In genomic region chr2:120544732-120545131, GRCm38 (mm10) we compare ENCODE assay signal across 25 mouse cellular contexts. TPM values are rescaled to one million over a fixed set of nuclear protein-coding genes. Genes with fewer than 3 reads are reported as not detected.
DNase-seq lines count a peak whose midpoint lies in the region; ATAC-seq and TF ChIP-seq lines count a peak whose summit lies in the region.
"Had no signal": no experiment of that assay in that cellular context is flagged by ENCODE, and none has a peak within 500 bp of the region (broad histone marks: within the 10 kb centered on the region; RNA-seq: fewer than 3 reads in every experiment).

No protein-coding gene starts in this region.

- 92% methylated on average over 2 of the region's 2 CpGs for WGBS in heart, embryonic 10.5 days

- peaks cover 47% of the 10 kb centered on the region for H3K36me3 ChIP-seq in heart, embryonic 10.5 days

- ATAC-seq in granulocyte monocyte progenitor cell, adult 5-6 weeks (replicated peaks; ENCODE audit: poor library complexity, severe bottlenecking): peak; percentile 77
- peak; percentile 50; the same call in 1 of the 2 replicates for ATAC-seq in megakaryocyte progenitor cell, adult 5-6 weeks (replicated peaks; ENCODE audit: poor library complexity)
- ATAC-seq: activated CD4-positive, CD25-positive, alpha-beta regulatory T cell, adult 4 months; CD4-positive, CD25-positive, alpha-beta regulatory T cell, adult 4 months; forebrain, embryonic 13.5 days; forebrain, embryonic 15.5 days; forebrain, postnatal 0 days; Patski had no signal

- H3K27me3 ChIP-seq in heart, embryonic 10.5 days (ENCODE audit: insufficient read depth, poor library complexity, severe bottlenecking): no peaks in the 10 kb centered on the region
- H3K27me3 ChIP-seq: CH12.LX; embryonic facial prominence, embryonic 12.5 days; forebrain, embryonic 13.5 days; forebrain, embryonic 15.5 days; Patski had no signal

- intact Hi-C loops in left cerebral cortex, adult 2 months (cut with DNase I): loop anchor here (5.0 kb wide), 2 partner anchors 43 to 63 kb away; partner anchors contain the start of genes Haus2 and Lrrc57

- no peaks in the 10 kb centered on the region for H3K9me3 ChIP-seq in heart, embryonic 10.5 days
- H3K9me3 ChIP-seq: embryonic facial prominence, embryonic 10.5 days; embryonic facial prominence, embryonic 12.5 days; forebrain, embryonic 13.5 days; forebrain, embryonic 15.5 days; G1E had no signal

- peaks cover 5% of the 10 kb centered on the region for H3K4me1 ChIP-seq in heart, embryonic 10.5 days
- H3K4me1 ChIP-seq: embryonic facial prominence, embryonic 10.5 days had no signal

- TF ChIP-seq CTCF in left cerebral cortex, adult 2 months (IDR thresholded peaks at IDR 0.05): no peak

- no peak overlapping the region for H3K4me3 ChIP-seq in heart, embryonic 10.5 days
- H3K4me3 ChIP-seq in left cerebral cortex, adult 2 months: no peak overlapping the region
- H3K4me3 ChIP-seq: embryonic facial prominence, embryonic 10.5 days; embryonic facial prominence, embryonic 12.5 days; forebrain, embryonic 13.5 days; forebrain, embryonic 15.5 days had no signal

- H3K27ac ChIP-seq in heart, embryonic 10.5 days: no peak overlapping the region
- H3K27ac ChIP-seq in left cerebral cortex, adult 2 months: no peak overlapping the region
- H3K27ac ChIP-seq: embryonic facial prominence, embryonic 10.5 days; embryonic facial prominence, embryonic 12.5 days; forebrain, embryonic 13.5 days; forebrain, embryonic 15.5 days had no signal

- DNase-seq in heart, adult 11 months: peak; percentile 29
- no peak for DNase-seq in heart, embryonic 10.5 days (ENCODE audit: low spot score)
- no peak for DNase-seq in left cerebral cortex, adult 2 months (ENCODE audit: extremely low spot score in 1 of 2, low spot score in 2 of 2)
- DNase-seq in right cerebral cortex, postnatal 4 days: no peak
- DNase-seq: adrenal gland, adult 8-10 months; adrenal gland, postnatal 14 days; adrenal gland, postnatal 36 days; B cell, adult 2 months; cerebellum, adult 11-12 months; cerebellum, adult 8-10 months; cerebellum, adult 9-11 months; cerebellum, postnatal 14 days; cerebellum, postnatal 36 days; forebrain, postnatal 0 days had no signal

RNA-seq across cellular contexts. Expression of gene Zfp106, which starts 18.9 kb away (rescaled TPM):
- polyA plus RNA-seq in heart, embryonic 10.5 days (2016; fragmentation: Nextera tagmentation; extraction: Ambion mirVana): 59.7 and 64.8 TPM in 2 replicates
- total RNA-seq in granulocyte monocyte progenitor cell, adult 5-6 weeks (2014; fragmentation: Nextera tagmentation): 110 and 113 TPM in 2 replicates
- 139 and 142 TPM in 2 replicates for total RNA-seq in granulocyte monocyte progenitor cell, adult 5-6 weeks (2017)
- 89.6 and 117 TPM in 2 replicates for total RNA-seq in megakaryocyte progenitor cell, adult 5-6 weeks (2015)
- total RNA-seq in megakaryocyte progenitor cell, adult 5-6 weeks (2017): 91.5 and 94.4 TPM in 2 replicates
- 100 to 1,000 TPM; 169 to 182 TPM for total RNA-seq in left cerebral cortex, adult 2 months (2021)

RNA-seq across cellular contexts. Expression of gene Snap23, which starts 22.7 kb away (rescaled TPM):
- polyA plus RNA-seq in heart, embryonic 10.5 days (2016; fragmentation: Nextera tagmentation; extraction: Ambion mirVana): 65.7 and 66.3 TPM in 2 replicates
- 51.2 and 56.5 TPM in 2 replicates for total RNA-seq in granulocyte monocyte progenitor cell, adult 5-6 weeks (2014; fragmentation: Nextera tagmentation)
- 92.1 and 119 TPM in 2 replicates for total RNA-seq in granulocyte monocyte progenitor cell, adult 5-6 weeks (2017)
- 63.4 and 64.3 TPM in 2 replicates for total RNA-seq in megakaryocyte progenitor cell, adult 5-6 weeks (2015)
- total RNA-seq in megakaryocyte progenitor cell, adult 5-6 weeks (2017): 86.2 and 131 TPM in 2 replicates
- 10 to 100 TPM; 19.1 to 23.5 TPM for total RNA-seq in left cerebral cortex, adult 2 months (2021)
